Mouse (Mus musculus): ENCODE measurements around the gene Emg1. TPM values are rescaled to one million over a fixed set of nuclear protein-coding genes. Genes with fewer than 3 reads are reported as not detected.

The Emg1 gene
- polyA plus RNA-seq, 1 experiment from 2014 or later, result 27.4 TPM

GRCm38 (mm10) chr6:124732476-124733370 is 20.7 kb upstream of the Emg1 start:
- H3K79me2 ChIP-seq (ENCODE audit: inconsistent target), result peaks cover 54% of the 10 kb centered on the region
- H3K4me3 ChIP-seq (ENCODE audit: inconsistent target), result peak overlapping the region; percentile 98
- H3K27ac ChIP-seq, result peak overlapping the region; percentile 98
- WGBS (ENCODE audit: missing documents), result under 1% methylated on average over 18 of the region's 19 CpGs
- peaks cover 19% of the 10 kb centered on the region for H3K36me3 ChIP-seq (ENCODE audit: inconsistent target)

DNA sequence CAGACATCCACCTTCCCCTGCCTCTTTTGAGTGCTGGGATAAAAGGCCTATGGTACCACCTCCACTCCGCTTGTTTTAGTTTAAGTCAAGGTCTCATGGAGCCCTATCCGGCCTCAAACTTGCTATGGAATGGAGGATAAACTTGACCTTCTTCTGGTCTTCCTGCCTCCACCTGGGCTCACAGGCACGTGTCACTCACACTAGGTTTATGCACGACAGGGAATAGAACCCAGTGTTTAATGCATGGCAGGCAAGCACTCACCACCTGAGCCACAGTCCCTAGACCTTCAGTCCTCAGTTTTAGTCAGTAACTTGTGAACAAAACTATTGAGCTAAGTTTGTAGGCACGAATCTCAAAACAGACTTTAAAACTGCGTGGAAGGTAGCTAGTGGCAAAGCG is 19.1 kb upstream of the Emg1 start:
- Histone ChIP-seq H3K4me3 (ENCODE audit: inconsistent target) (peak overlapping the region; percentile 98), H3K79me2 (ENCODE audit: inconsistent target) (peaks cover 70% of the 10 kb centered on the region), H3K27ac (peak overlapping the region; percentile 98), H3K36me3 (ENCODE audit: inconsistent target) (peaks cover 32% of the 10 kb centered on the region)
- 76% methylated on average over 7 of the region's 7 CpGs for WGBS (ENCODE audit: missing documents)

- peak overlapping the region; percentile 98 for H3K27ac ChIP-seq
These were observed 18.1 kb upstream of the Emg1 start for GRCm38 (mm10) chr6:124729850-124730705.

GRCm38 (mm10) chr6:124728621-124729020 is 16.6 kb upstream of the Emg1 start:
- peaks cover 51% of the 10 kb centered on the region for H3K36me3 ChIP-seq (ENCODE audit: inconsistent target)
- no peak overlapping the region for H3K4me3 ChIP-seq (ENCODE audit: inconsistent target)
- WGBS (ENCODE audit: missing documents), result 89% methylated on average over 8 of the region's 10 CpGs
- H3K79me2 ChIP-seq (ENCODE audit: inconsistent target), result peaks cover 90% of the 10 kb centered on the region
- H3K27ac ChIP-seq, result peak overlapping the region; percentile 98; the same call in 1 of the 2 replicates

More at GRCm38 (mm10) chr6:124729850-124730705, 18.1 kb upstream of the Emg1 start:
- peak overlapping the region; percentile 18; the same call in 1 of the 2 replicates for H3K4me3 ChIP-seq (ENCODE audit: inconsistent target)
- peaks cover 39% of the 10 kb centered on the region for H3K36me3 ChIP-seq (ENCODE audit: inconsistent target)
- 6% methylated on average over 8 of the region's 8 CpGs for WGBS (ENCODE audit: missing documents)
- H3K79me2 ChIP-seq (ENCODE audit: inconsistent target), result peaks cover 80% of the 10 kb centered on the region

GRCm38 (mm10) chr6:124724472-124724871 is 12.5 kb upstream of the Emg1 start:
- peaks cover 62% of the 10 kb centered on the region for H3K36me3 ChIP-seq (ENCODE audit: inconsistent target)
- WGBS (ENCODE audit: missing documents), result 57% methylated on average over 9 of the region's 10 CpGs
- H3K4me3 ChIP-seq (ENCODE audit: inconsistent target), result no peak overlapping the region
- H3K79me2 ChIP-seq (ENCODE audit: inconsistent target), result peaks cover 56% of the 10 kb centered on the region
- peak overlapping the region; percentile 80 for H3K27ac ChIP-seq

DNA sequence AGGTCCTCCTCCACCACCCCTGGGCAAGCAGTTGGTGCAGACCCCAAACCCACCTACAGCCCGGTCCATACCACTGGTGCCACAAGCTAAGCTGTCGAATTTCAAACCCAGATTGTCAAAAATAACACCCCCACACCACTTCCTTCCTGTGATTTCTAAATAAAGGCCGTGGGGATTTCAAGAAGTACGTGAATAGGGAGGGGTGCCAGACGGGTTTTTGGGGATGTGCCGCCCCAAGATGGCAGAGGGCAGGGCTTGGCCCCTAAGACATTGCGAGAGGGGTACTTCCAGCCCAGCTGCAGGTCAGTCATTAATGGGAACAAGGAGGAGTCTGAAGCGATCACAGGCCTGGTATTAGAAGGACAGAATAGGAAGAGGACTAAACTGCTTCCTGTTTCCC is 11.6 kb upstream of the Emg1 start:
- WGBS (ENCODE audit: missing documents), result 0% methylated on average over 8 of the region's 8 CpGs
- H3K79me2 ChIP-seq (ENCODE audit: inconsistent target), result peaks cover 47% of the 10 kb centered on the region
- H3K36me3 ChIP-seq (ENCODE audit: inconsistent target), result peaks cover 58% of the 10 kb centered on the region
- H3K27ac ChIP-seq, result peak overlapping the region; percentile 80
- H3K4me3 ChIP-seq (ENCODE audit: inconsistent target), result no peak overlapping the region

- peaks cover 41% of the 10 kb centered on the region for H3K79me2 ChIP-seq (ENCODE audit: inconsistent target)
- 76% methylated on average over 6 of the region's 6 CpGs for WGBS (ENCODE audit: missing documents)
- H3K27ac ChIP-seq, result peak overlapping the region; percentile 80
- peaks cover 52% of the 10 kb centered on the region for H3K36me3 ChIP-seq (ENCODE audit: inconsistent target)
- H3K4me3 ChIP-seq (ENCODE audit: inconsistent target), result no peak overlapping the region
These were observed 11.0 kb upstream of the Emg1 start for GRCm38 (mm10) chr6:124722876-124723473.

DNA sequence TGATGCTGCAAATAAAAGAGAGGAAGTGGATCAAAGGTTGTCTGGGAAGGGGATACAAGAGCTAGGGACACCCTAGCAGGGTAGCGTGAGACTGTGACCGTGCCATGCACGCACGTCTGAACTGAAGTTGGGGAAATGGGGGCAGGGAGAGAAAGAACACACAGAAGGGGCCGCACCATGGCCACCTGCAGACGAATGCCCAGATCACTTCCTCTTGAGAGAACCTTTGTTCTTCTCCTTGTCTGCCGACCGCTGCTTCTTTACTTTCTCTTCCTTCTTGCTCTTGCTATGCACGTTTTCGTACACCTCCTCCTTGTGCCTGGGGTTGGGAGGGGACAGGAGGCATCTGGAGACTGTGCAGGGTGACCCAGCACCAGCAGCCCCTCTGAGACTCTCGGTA is 8.9 kb upstream of the Emg1 start:
- 21% methylated on average over 11 of the region's 11 CpGs for WGBS (ENCODE audit: missing documents)
- H3K27ac ChIP-seq, result peak overlapping the region; percentile 10; the same call in 1 of the 2 replicates
- peaks cover 41% of the 10 kb centered on the region for H3K36me3 ChIP-seq (ENCODE audit: inconsistent target)
- no peak overlapping the region for H3K4me3 ChIP-seq (ENCODE audit: inconsistent target)
- peaks cover 20% of the 10 kb centered on the region for H3K79me2 ChIP-seq (ENCODE audit: inconsistent target)

DNA sequence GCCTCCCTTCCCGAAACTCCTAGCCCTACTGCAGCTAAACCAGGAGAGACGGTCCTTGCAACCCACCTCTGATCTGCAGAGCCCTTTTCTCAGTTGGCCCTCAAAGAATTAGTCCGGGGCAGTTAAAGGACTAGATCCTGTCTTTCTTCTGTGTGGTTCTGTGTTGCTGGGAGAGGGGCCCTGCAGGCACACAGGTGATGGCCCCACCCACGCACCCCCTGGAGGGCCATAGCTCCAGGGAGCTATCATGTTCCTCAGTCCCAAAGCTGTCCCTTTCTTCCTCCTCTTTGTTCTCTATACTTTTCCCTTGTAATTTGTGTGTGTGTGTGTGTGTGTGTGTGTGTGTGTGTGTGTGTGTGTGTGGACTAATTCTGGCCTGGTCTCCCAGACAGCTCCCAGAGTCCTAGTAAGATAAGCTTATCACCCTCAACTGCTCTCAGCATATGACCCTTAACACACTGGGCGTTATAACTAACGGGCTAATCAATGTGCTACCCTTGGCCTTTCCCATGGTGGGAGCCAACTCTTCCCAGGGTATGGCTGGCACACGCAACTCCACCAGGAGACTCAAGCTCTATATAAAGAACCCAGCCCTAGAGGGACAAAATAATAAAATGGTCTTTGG is 7.5 kb upstream of the Emg1 start:
- H3K79me2 ChIP-seq (ENCODE audit: inconsistent target), result peaks cover 10% of the 10 kb centered on the region
- no peak overlapping the region for H3K4me3 ChIP-seq (ENCODE audit: inconsistent target)
- no peak overlapping the region for H3K27ac ChIP-seq
- WGBS (ENCODE audit: missing documents), result 96% methylated on average over 7 of the region's 7 CpGs
- H3K36me3 ChIP-seq (ENCODE audit: inconsistent target), result peaks cover 44% of the 10 kb centered on the region

DNA sequence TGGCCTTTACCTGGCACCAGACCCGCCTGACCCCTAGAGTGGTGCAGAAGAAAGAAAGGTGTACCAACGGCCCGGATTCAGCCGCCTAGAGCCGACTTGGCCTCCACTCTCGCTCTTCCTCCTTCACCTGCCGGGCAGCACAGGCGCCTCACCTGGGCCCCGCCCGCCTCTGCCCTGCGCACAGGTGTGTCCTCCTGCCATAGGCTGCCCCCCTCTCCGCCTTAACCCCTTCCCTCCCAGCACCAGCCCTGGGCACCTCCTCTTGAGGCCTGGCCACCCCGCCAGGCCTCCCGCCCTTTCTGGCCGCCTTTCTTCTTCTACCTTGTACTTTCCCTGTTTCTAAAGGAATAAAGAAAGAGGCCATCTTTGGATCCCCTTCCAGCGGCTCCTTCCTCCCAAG is 6.7 kb upstream of the Emg1 start:
- H3K4me3 ChIP-seq (ENCODE audit: inconsistent target), result no peak overlapping the region
- 100% methylated on average over 5 of the region's 16 CpGs for WGBS (ENCODE audit: missing documents)
- peaks cover 45% of the 10 kb centered on the region for H3K36me3 ChIP-seq (ENCODE audit: inconsistent target)
- no peak overlapping the region for H3K27ac ChIP-seq
- H3K79me2 ChIP-seq (ENCODE audit: inconsistent target), result peaks cover 12% of the 10 kb centered on the region

DNA sequence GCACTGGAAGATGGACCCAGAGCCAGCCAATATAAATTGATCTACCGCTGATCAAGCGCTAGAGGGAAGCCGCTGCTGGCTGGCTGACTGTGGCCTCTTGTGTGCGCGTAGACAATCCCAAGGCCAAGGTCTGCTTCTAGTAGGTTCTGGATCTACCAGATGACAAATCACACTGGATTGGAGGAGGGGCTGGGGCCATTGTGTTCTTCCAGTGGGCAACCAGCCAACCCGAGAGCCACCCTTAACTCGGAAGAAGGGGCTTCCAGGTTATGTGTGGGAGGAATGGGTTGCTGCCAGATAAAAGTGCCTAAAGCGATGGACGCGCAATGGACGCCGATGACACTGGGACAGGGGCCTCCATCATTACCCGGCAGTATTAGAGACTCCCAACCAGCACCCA is 6.0 kb upstream of the Emg1 start:
- H3K4me3 ChIP-seq (ENCODE audit: inconsistent target), result no peak overlapping the region
- H3K27ac ChIP-seq, result no peak overlapping the region
- peaks cover 19% of the 10 kb centered on the region for H3K79me2 ChIP-seq (ENCODE audit: inconsistent target)
- WGBS (ENCODE audit: missing documents), result 93% methylated on average over 13 of the region's 13 CpGs
- peaks cover 45% of the 10 kb centered on the region for H3K36me3 ChIP-seq (ENCODE audit: inconsistent target)

- 64% methylated on average over 17 of the region's 20 CpGs for WGBS (ENCODE audit: missing documents)
- H3K4me3 ChIP-seq (ENCODE audit: inconsistent target), result no peak overlapping the region
- H3K27ac ChIP-seq, result no peak overlapping the region
- peaks cover 44% of the 10 kb centered on the region for H3K36me3 ChIP-seq (ENCODE audit: inconsistent target)
- H3K79me2 ChIP-seq (ENCODE audit: inconsistent target), result peaks cover 26% of the 10 kb centered on the region
These were observed 5.0 kb upstream of the Emg1 start for GRCm38 (mm10) chr6:124716864-124717490.

DNA sequence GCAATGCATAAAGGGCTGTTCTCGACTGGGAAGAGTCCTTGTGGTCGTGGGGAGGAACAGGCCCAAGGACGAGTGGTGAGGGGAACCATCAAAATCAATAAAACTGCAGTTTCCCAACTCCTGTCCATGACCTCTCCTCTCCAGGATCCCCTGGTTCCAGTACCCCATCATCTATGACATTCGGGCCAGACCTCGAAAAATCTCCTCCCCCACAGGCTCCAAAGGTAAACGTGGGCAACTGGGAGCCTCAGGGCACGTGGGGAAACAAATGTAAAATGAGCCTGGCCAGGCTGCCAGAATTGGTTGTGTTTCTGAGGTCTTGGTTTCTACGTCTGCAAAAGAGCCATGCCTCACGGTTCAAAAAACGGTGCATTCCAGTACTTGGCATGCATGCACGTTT is 940 bp upstream of the Emg1 start:
- peak overlapping the region; percentile 50 for H3K27ac ChIP-seq
- 22% methylated on average over 11 of the region's 11 CpGs for WGBS (ENCODE audit: missing documents)
- H3K36me3 ChIP-seq (ENCODE audit: inconsistent target), result peaks cover 27% of the 10 kb centered on the region
- peaks cover 65% of the 10 kb centered on the region for H3K79me2 ChIP-seq (ENCODE audit: inconsistent target)
- peak overlapping the region; percentile 100 for H3K4me3 ChIP-seq (ENCODE audit: inconsistent target)

All from macrophage (primary cell).